Mouse (Mus musculus): ENCODE data around the gene Prpsap1. TPM values are rescaled to one million over a fixed set of nuclear protein-coding genes. Genes with fewer than 3 reads are reported as not detected.

The Prpsap1 gene
- total RNA-seq, 1 experiment from 2014 or later = 45.0 TPM

DNA sequence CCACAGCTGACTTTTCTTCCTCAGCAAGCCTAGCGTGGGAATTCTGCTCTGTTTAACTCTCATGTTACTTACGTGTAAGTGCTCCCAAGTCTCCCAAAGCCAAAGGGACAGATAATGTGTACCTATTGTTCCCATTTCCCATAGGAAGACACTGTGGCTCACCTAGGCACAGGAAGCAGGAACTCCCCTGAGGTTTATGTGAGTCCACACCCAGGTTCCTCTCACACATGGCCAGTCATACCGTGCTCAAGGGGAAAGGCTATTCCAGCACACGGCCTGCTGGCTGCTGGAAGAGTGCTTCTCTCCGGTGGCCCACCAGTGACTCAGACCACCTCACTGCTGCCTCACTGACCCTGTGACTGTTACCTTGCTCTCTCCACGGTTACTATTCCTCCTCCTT is 72.9 kb downstream of the Prpsap1 start:
- no peak for ATAC-seq (replicated peaks; ENCODE audit: insufficient number of reproducible peaks, low FRiP score, low TSS enrichment, poor library complexity, severe bottlenecking)

Other genes with a start within 250 kb of the Prpsap1 start
- gene Srp68, start 220.0 kb downstream of the Prpsap1 start, total RNA-seq (2017) = 18.0 to 34.3 TPM (median 25.7 TPM) in 3 replicates
- not detected in 3 replicates for gene Galr2, start 213.3 kb downstream of the Prpsap1 start, total RNA-seq (2017)
- gene Exoc7, start 187.0 kb downstream of the Prpsap1 start, total RNA-seq (2017) = 39.7 to 67.5 TPM (median 48.1 TPM) in 3 replicates
- gene Foxj1, start 158.8 kb downstream of the Prpsap1 start, total RNA-seq (2017) = 0.19 to 0.39 TPM in 2 of 3 replicates, not detected in the other
- gene Rnf157, start 81.2 kb downstream of the Prpsap1 start, total RNA-seq (2017) = 8.3 to 42.3 TPM (median 19.1 TPM) in 3 replicates
- 55.7 to 125 TPM (median 100.0 TPM) in 3 replicates for gene Ubald2, start 60.1 kb downstream of the Prpsap1 start, total RNA-seq (2017)
- gene Qrich2, start 28.0 kb downstream of the Prpsap1 start, total RNA-seq (2017) = 0.85 to 0.95 TPM in 2 of 3 replicates, not detected in the other
- gene Sphk1, start 36.7 kb upstream of the Prpsap1 start, total RNA-seq (2017) = not detected in 3 replicates
- gene Ube2o, start 87.2 kb upstream of the Prpsap1 start, total RNA-seq (2017) = 16.3 to 21.9 TPM (median 19.8 TPM) in 3 replicates
- not detected in 3 replicates for gene Aanat, start 92.2 kb upstream of the Prpsap1 start, total RNA-seq (2017)
- 14.1 to 16.7 TPM (median 15.1 TPM) in 3 replicates for gene Rhbdf2, start 132.8 kb upstream of the Prpsap1 start, total RNA-seq (2017)
- gene Prcd, start 159.3 kb upstream of the Prpsap1 start, total RNA-seq (2017) = not detected in 3 replicates
- gene Cygb, start 160.1 kb upstream of the Prpsap1 start, total RNA-seq (2017) = 0.29 TPM in 1 of 3 replicates, not detected in the others